24 mouse cellular contexts compared by ENCODE assay signal in genomic region chr14:25651905-25652304, GRCm38 (mm10).
"Had no signal": no experiment of that assay in that cellular context is flagged by ENCODE, and none has a peak within 500 bp of the region (broad histone marks: within the 10 kb centered on the region; RNA-seq: fewer than 3 reads in every experiment).

No protein-coding gene starts in this region.

- H3K27ac ChIP-seq: gastrocnemius, adult 2 months; heart, adult 2 months; heart, embryonic 13.5 days; heart, embryonic 15.5 days; hindbrain, embryonic 10.5 days; hindbrain, embryonic 14.5 days; intestine, embryonic 15.5 days; layer of hippocampus, adult 2 months; limb, embryonic 13.5 days; limb, embryonic 15.5 days; liver, embryonic 12.5 days; liver, embryonic 14.5 days had no signal

- DNase-seq: gastrocnemius, adult 2 months; gastrocnemius, postnatal 10 days; gastrocnemius, postnatal 25 days; heart, adult 2 months; heart, postnatal 14 days; heart, postnatal 36 days; kidney, adult 18-20 months; kidney, adult 8-10 months; kidney, postnatal 10 days; kidney, postnatal 25 days; kidney, postnatal 4 days; layer of hippocampus, postnatal 36 days; left cerebral cortex, postnatal 4 days had no signal

- H3K27me3 ChIP-seq: heart, embryonic 13.5 days; heart, embryonic 15.5 days; intestine, embryonic 15.5 days; limb, embryonic 13.5 days; limb, embryonic 15.5 days; liver, embryonic 12.5 days had no signal

- H3K4me3 ChIP-seq: gastrocnemius, adult 2 months; heart, adult 2 months; heart, embryonic 13.5 days; heart, embryonic 15.5 days; hindbrain, embryonic 10.5 days; intestine, embryonic 15.5 days; layer of hippocampus, adult 2 months; limb, embryonic 13.5 days; limb, embryonic 15.5 days; liver, embryonic 12.5 days had no signal

- H3K4me2 ChIP-seq: heart, embryonic 11.5 days; heart, embryonic 13.5 days; heart, embryonic 15.5 days; hindbrain, embryonic 14.5 days; intestine, embryonic 15.5 days; limb, embryonic 13.5 days; limb, embryonic 15.5 days; liver, embryonic 12.5 days had no signal
